Comparison of ENCODE assay signal across 20 mouse cellular contexts in the genomic region with DNA sequence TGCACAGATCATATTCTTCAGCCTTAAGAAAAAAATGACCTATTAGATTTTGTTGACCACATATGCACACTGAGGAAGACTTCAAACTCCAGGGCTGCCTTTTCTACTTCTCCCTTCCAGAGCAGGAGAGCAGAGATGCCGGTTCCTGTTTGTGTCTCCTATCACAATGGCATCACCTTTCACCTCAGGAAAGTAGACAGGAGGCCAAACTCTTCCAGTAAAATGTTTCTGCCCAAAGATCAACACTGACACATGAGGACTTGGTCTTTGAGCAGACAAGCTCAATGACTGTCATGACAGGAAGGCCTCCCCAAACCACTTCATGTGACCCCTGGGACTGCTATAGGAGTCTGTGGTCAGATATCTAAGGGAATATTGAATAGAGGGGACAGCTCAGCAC. TPM values are rescaled to one million over a fixed set of nuclear protein-coding genes. Genes with fewer than 3 reads are reported as not detected.
DNase-seq lines count a peak whose midpoint lies in the region; ATAC-seq and TF ChIP-seq lines count a peak whose summit lies in the region.
"Had no signal": no experiment of that assay in that cellular context is flagged by ENCODE, and none has a peak within 500 bp of the region (broad histone marks: within the 10 kb centered on the region; RNA-seq: fewer than 3 reads in every experiment).

No protein-coding gene starts in this region.

- H3K27me3 ChIP-seq in heart, embryonic 12.5 days (replicated peaks): no peaks in the 10 kb centered on the region
- H3K27me3 ChIP-seq in lung, embryonic 16.5 days (ENCODE audit: control insufficient read depth, insufficient read depth, low read depth, low read length): no peaks in the 10 kb centered on the region
- no peaks in the 10 kb centered on the region for H3K27me3 ChIP-seq in lung, postnatal 0 days (replicated peaks; ENCODE audit: insufficient read depth, low read length)
- H3K27me3 ChIP-seq in stomach, postnatal 0 days (ENCODE audit: control insufficient read depth, insufficient read depth, low read length): no peaks in the 10 kb centered on the region
- H3K27me3 ChIP-seq: embryonic facial prominence, embryonic 12.5 days; limb, embryonic 12.5 days had no signal

- peak; percentile 48 for DNase-seq in heart, adult 8-10 months (ENCODE audit: low spot score)
- no peak for DNase-seq in lung, postnatal 0 days (ENCODE audit: low spot score)
- peak; percentile 26 for DNase-seq in kidney, postnatal 14 days
- no peak for DNase-seq in stomach, postnatal 0 days (ENCODE audit: low spot score)
- DNase-seq in layer of hippocampus, postnatal 36 days: no peak
- no peak for DNase-seq in thymus, postnatal 4 days
- DNase-seq: cerebellum, postnatal 36 days; gastrocnemius, postnatal 36 days; lung, embryonic 14.5 days; thymus, adult 2 months had no signal

- ATAC-seq in heart, embryonic 12.5 days (ENCODE audit: insufficient number of reproducible peaks, low FRiP score): no peak
- no peak for ATAC-seq in lung, embryonic 16.5 days (ENCODE audit: low read depth)
- ATAC-seq in lung, postnatal 0 days: no peak
- ATAC-seq in stomach, postnatal 0 days (ENCODE audit: low FRiP score, low TSS enrichment): no peak

- peaks cover 3% of the 10 kb centered on the region; the same call in 1 of the 2 replicates for H3K9me3 ChIP-seq in heart, embryonic 12.5 days (replicated peaks)
- H3K9me3 ChIP-seq in lung, embryonic 16.5 days (ENCODE audit: control insufficient read depth, low read length): peaks cover 4% of the 10 kb centered on the region; the same call in 1 of the 2 replicates
- H3K9me3 ChIP-seq in lung, postnatal 0 days (ENCODE audit: low read length): no peaks in the 10 kb centered on the region
- H3K9me3 ChIP-seq in stomach, postnatal 0 days (ENCODE audit: control insufficient read depth, low read length): no peaks in the 10 kb centered on the region
- H3K9me3 ChIP-seq: embryonic facial prominence, embryonic 12.5 days; limb, embryonic 12.5 days had no signal

- H3K9ac ChIP-seq in heart, embryonic 12.5 days: no peak overlapping the region
- no peak overlapping the region for H3K9ac ChIP-seq in lung, embryonic 16.5 days (ENCODE audit: low read length)
- no peak overlapping the region for H3K9ac ChIP-seq in lung, postnatal 0 days (replicated peaks; ENCODE audit: low read depth)
- H3K9ac ChIP-seq in stomach, postnatal 0 days (ENCODE audit: low read length): no peak overlapping the region
- H3K9ac ChIP-seq: embryonic facial prominence, embryonic 12.5 days; limb, embryonic 12.5 days; lung, embryonic 14.5 days had no signal

- H3K4me3 ChIP-seq in heart, embryonic 12.5 days: no peak overlapping the region
- no peak overlapping the region for H3K4me3 ChIP-seq in lung, embryonic 16.5 days (ENCODE audit: low read length)
- no peak overlapping the region for H3K4me3 ChIP-seq in lung, postnatal 0 days (ENCODE audit: low read depth, low read length)
- no peak overlapping the region for H3K4me3 ChIP-seq in stomach, postnatal 0 days (ENCODE audit: low read depth, low read length)
- H3K4me3 ChIP-seq: embryonic facial prominence, embryonic 12.5 days; limb, embryonic 12.5 days had no signal

- TF ChIP-seq EP300 in lung, postnatal 0 days (IDR thresholded peaks at IDR 0.05): no peak
- TF ChIP-seq EP300 in stomach, postnatal 0 days (optimal IDR thresholded peaks at IDR 0.05): no peak

- H3K4me2 ChIP-seq in heart, embryonic 12.5 days: no peak overlapping the region
- no peak overlapping the region for H3K4me2 ChIP-seq in lung, embryonic 16.5 days (ENCODE audit: low read depth, low read length)
- H3K4me2 ChIP-seq in lung, postnatal 0 days (replicated peaks; ENCODE audit: low read depth, low read length): no peak overlapping the region
- no peak overlapping the region for H3K4me2 ChIP-seq in stomach, postnatal 0 days (replicated peaks; ENCODE audit: low read depth)
- H3K4me2 ChIP-seq: embryonic facial prominence, embryonic 12.5 days; limb, embryonic 12.5 days; lung, embryonic 14.5 days; midbrain, embryonic 11.5 days had no signal

- 46% methylated on average over 1 of the region's 1 CpGs for WGBS in heart, embryonic 12.5 days
- 38% methylated on average over 1 of the region's 1 CpGs for WGBS in lung, embryonic 16.5 days
- WGBS in lung, postnatal 0 days: 32% methylated on average over 1 of the region's 1 CpGs
- WGBS in stomach, postnatal 0 days: 50% methylated on average over 1 of the region's 1 CpGs

- TF ChIP-seq CTCF in lung, postnatal 0 days (IDR thresholded peaks at IDR 0.05): no peak
- no peak for TF ChIP-seq CTCF in stomach, postnatal 0 days (IDR thresholded peaks at IDR 0.05; ENCODE audit: low read depth)

- no peaks in the 10 kb centered on the region for H3K36me3 ChIP-seq in heart, embryonic 12.5 days
- no peaks in the 10 kb centered on the region for H3K36me3 ChIP-seq in lung, embryonic 16.5 days (ENCODE audit: control insufficient read depth, insufficient read depth, low read length)
- no peaks in the 10 kb centered on the region for H3K36me3 ChIP-seq in lung, postnatal 0 days (ENCODE audit: insufficient read depth, low read length)
- H3K36me3 ChIP-seq in stomach, postnatal 0 days (ENCODE audit: control insufficient read depth, insufficient read depth, low read length): no peaks in the 10 kb centered on the region
- H3K36me3 ChIP-seq: embryonic facial prominence, embryonic 12.5 days; G1E; limb, embryonic 12.5 days had no signal

- H3K4me1 ChIP-seq in heart, embryonic 12.5 days (replicated peaks): no peaks in the 10 kb centered on the region; the same call in 1 of the 2 replicates
- no peaks in the 10 kb centered on the region; the same call in 1 of the 2 replicates for H3K4me1 ChIP-seq in lung, embryonic 16.5 days (replicated peaks; ENCODE audit: control insufficient read depth, insufficient read depth, low read length)
- peaks cover 10% of the 10 kb centered on the region; the same call in 1 of the 2 replicates for H3K4me1 ChIP-seq in lung, postnatal 0 days (ENCODE audit: insufficient read depth, low read depth, low read length)
- no peaks in the 10 kb centered on the region for H3K4me1 ChIP-seq in stomach, postnatal 0 days (replicated peaks; ENCODE audit: control insufficient read depth, insufficient read depth)
- H3K4me1 ChIP-seq: embryonic facial prominence, embryonic 12.5 days; limb, embryonic 12.5 days had no signal

- H3K27ac ChIP-seq in heart, embryonic 12.5 days (ENCODE audit: poor library complexity, severe bottlenecking): no peak overlapping the region
- H3K27ac ChIP-seq in lung, embryonic 16.5 days (ENCODE audit: low read length): peak overlapping the region; percentile 68
- H3K27ac ChIP-seq in lung, postnatal 0 days (ENCODE audit: low read length): no peak overlapping the region
- 0 out of 2 replicates have a peak overlapping the region, but pooled peaks have one; percentile 8 for H3K27ac ChIP-seq in stomach, postnatal 0 days (replicated peaks)
- H3K27ac ChIP-seq: embryonic facial prominence, embryonic 12.5 days; limb, embryonic 12.5 days had no signal

RNA-seq across cellular contexts. Expression of a gene that starts 11.8 kb away (rescaled TPM):
- under 1 TPM in 1 of 4 experiments, not detected in 3; 0.47 TPM for total RNA-seq in heart, adult 8-10 months (2022)
- polyA plus RNA-seq in heart, embryonic 12.5 days (2016; fragmentation: Nextera tagmentation; extraction: Ambion mirVana): not detected in 2 replicates
- polyA plus RNA-seq in lung, embryonic 16.5 days (2015; fragmentation: Nextera tagmentation; extraction: Ambion mirVana): not detected in 2 replicates
- polyA plus RNA-seq in lung, postnatal 0 days (2015; fragmentation: Nextera tagmentation; extraction: Ambion mirVana): not detected in 2 replicates
- polyA plus RNA-seq in stomach, postnatal 0 days (2015; fragmentation: Nextera tagmentation; extraction: Ambion mirVana): 0.07 TPM in 1 of 2 replicates, not detected in the other
- not detected for total RNA-seq in layer of hippocampus, postnatal 36 days (2021)
- total RNA-seq: adrenal gland, postnatal 36 days; G1E; hematopoietic stem cell, adult 5-6 weeks; left cerebral cortex, adult 18-20 months had no signal
- polyA plus RNA-seq: embryonic facial prominence, embryonic 12.5 days; G1E; limb, embryonic 12.5 days; lung, embryonic 14.5 days; midbrain, embryonic 11.5 days; neural tube, embryonic 14.5 days had no signal

Comparison
In these comparisons a context has a peak if more than half of its experiments do, and no peak if none do; other contexts are left out.
1. H3K27ac ChIP-seq: peak in lung, embryonic 16.5 days (single experiment) and stomach, postnatal 0 days (single experiment); none in heart, embryonic 12.5 days (single experiment) and lung, postnatal 0 days (single experiment).
2. DNase-seq: peak in heart, adult 8-10 months (single experiment) and kidney, postnatal 14 days (single experiment); none in lung, postnatal 0 days (single experiment), stomach, postnatal 0 days (single experiment), layer of hippocampus, postnatal 36 days (0 of 2) and thymus, postnatal 4 days (single experiment).